Mouse (Mus musculus): ENCODE data around the gene Ccdc6. TPM values are rescaled to one million over a fixed set of nuclear protein-coding genes. Genes with fewer than 3 reads are reported as not detected.
A peak's percentile ranks its signal among the peaks of the same experiment; 100 is the strongest.

Ccdc6 gene
- polyA plus RNA-seq, 1 experiment from 2014 or later, result 23.5 TPM

DNA sequence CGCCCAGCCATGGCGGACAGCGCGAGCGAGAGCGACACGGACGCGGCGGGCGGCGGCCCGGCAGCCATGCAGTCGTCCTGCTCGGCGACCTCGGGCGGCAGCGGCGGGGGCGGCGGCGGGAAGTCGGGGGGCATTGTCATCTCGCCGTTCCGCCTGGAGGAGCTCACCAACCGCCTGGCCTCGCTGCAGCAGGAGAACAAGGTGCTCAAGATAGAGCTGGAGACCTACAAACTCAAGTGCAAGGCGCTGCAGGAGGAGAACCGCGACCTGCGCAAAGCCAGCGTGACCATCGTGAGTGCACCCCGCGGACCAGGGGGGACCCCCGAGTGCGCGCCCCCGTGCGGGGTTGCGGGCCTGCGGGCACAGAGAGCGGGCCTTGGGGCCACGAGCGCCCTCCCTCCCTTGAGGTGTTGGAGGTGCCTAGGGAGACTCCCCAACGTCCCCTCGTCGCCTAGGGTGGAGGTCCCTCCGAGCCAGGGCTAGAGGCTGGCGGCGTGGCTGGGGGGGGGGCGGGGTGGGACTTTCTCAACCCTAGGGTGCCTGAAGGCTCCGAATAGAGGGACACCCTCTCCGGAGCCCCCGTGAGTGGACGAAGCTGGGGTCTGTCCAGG lies 475 bp downstream of the Ccdc6 start:
- Histone ChIP-seq H3K9ac (peak overlapping the region; percentile 81), H3K4me3 (peak overlapping the region; percentile 64), H3K27ac (peak overlapping the region; percentile 88), H3K4me1 (replicated peaks) (peaks cover 47% of the 10 kb centered on the region), H3K27me3 (no peaks in the 10 kb centered on the region), H3K36me3 (peaks cover 7% of the 10 kb centered on the region), H3K9me3 (no peaks in the 10 kb centered on the region), H3K4me2 (peak overlapping the region; percentile 67)
- peak; percentile 34 for ATAC-seq (ENCODE audit: low FRiP score)
- under 1% methylated on average over 50 of the region's 58 CpGs for WGBS

DNA sequence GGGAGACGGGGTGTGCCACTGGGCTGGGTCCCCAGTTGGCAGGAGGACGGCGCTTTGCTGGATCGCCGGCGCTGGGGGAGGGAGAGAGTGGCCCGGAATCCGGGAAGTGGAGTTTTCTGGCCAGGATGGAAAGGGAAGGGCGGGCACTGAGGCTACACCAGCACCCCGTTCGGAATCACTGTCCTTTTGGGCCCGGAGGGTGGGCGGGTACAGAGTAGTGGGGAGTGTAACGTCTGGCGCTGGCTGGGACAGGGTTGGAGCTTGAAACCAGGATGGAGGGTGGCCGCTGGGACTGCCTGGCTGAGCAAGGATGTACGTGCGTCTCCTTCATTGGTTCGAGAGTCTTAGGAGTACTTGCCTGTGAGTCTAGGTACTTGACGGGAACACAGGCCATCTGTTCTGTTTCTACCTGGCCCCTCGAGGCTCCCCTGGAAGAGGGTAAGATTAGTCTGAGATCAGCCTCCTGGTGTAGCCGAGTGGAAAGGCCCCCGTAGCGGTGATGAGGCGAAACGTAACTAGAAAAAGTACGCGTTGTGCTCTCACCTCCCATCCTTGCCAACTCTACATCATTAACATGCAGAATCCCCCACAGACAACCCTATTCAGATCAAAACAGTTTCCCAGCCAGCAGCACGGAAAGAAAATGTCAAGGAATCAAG lies 1.1 kb downstream of the Ccdc6 start:
- no peaks in the 10 kb centered on the region for H3K9me3 ChIP-seq
- peak overlapping the region; percentile 64 for H3K4me3 ChIP-seq
- ATAC-seq (ENCODE audit: low FRiP score), result peak; percentile 63
- H3K9ac ChIP-seq, result peak overlapping the region; percentile 81
- H3K4me1 ChIP-seq (replicated peaks), result peaks cover 47% of the 10 kb centered on the region
- H3K27me3 ChIP-seq, result no peaks in the 10 kb centered on the region
- peak overlapping the region; percentile 88 for H3K27ac ChIP-seq
- WGBS, result under 1% methylated on average over 29 of the region's 29 CpGs
- peak overlapping the region; percentile 67 for H3K4me2 ChIP-seq
- peaks cover 9% of the 10 kb centered on the region for H3K36me3 ChIP-seq

DNA sequence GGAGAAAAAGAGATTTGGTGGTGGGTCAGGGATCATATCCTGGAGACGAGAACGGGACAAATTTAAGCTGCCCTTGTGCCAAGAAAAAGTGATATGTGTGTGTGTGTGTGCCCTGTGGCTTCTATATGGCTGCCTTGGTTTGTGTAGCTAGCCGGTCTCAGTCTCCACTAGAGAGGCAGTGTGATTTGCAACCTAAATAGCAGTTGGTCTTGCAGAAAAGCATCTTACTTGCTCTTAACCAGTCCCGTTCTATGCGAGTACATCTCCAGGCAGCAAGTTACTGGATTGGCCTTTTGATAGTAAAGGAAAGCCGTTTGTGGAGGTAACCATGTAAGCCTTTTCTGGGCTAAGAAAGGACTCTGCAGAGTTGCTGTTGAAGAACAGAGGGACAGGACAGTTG lies 1.7 kb downstream of the Ccdc6 start:
- peak overlapping the region; percentile 67 for H3K4me2 ChIP-seq
- H3K4me1 ChIP-seq (replicated peaks), result peaks cover 48% of the 10 kb centered on the region
- ATAC-seq (ENCODE audit: low FRiP score), result peak; percentile 0; the same call in 1 of the 2 replicates
- 10% methylated on average over 6 of the region's 6 CpGs for WGBS
- no peaks in the 10 kb centered on the region for H3K9me3 ChIP-seq
- no peaks in the 10 kb centered on the region for H3K27me3 ChIP-seq
- peak overlapping the region; percentile 64 for H3K4me3 ChIP-seq
- H3K9ac ChIP-seq, result peak overlapping the region; percentile 81
- peaks cover 13% of the 10 kb centered on the region for H3K36me3 ChIP-seq
- peak overlapping the region; percentile 88 for H3K27ac ChIP-seq

DNA sequence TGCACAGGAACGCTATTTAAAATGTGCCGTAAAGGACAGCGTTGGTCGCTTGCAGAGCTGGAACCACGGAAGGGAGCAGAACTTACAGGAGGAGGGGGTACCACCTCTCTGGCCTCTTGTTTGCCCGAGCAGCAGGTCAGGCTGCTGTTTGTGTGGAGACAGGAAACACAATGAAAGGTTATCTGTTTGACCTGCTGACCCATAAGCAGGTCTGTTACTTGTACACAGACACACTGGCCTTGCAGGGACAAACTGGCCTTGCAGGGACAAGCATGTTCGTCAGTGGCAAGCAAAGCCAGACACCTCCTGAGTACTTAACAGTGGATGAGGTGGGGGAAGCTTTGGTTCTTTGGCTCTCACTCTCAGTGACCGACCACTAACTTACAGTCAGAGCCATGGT lies 2.1 kb downstream of the Ccdc6 start:
- H3K4me2 ChIP-seq, result peak overlapping the region; percentile 67
- peak overlapping the region; percentile 81 for H3K9ac ChIP-seq
- 41% methylated on average over 8 of the region's 8 CpGs for WGBS
- peaks cover 48% of the 10 kb centered on the region for H3K4me1 ChIP-seq (replicated peaks)
- ATAC-seq (ENCODE audit: low FRiP score), result no peak
- peak overlapping the region; percentile 64 for H3K4me3 ChIP-seq
- peak overlapping the region; percentile 88 for H3K27ac ChIP-seq
- H3K36me3 ChIP-seq, result peaks cover 13% of the 10 kb centered on the region
- H3K9me3 ChIP-seq, result no peaks in the 10 kb centered on the region
- H3K27me3 ChIP-seq, result no peaks in the 10 kb centered on the region

DNA sequence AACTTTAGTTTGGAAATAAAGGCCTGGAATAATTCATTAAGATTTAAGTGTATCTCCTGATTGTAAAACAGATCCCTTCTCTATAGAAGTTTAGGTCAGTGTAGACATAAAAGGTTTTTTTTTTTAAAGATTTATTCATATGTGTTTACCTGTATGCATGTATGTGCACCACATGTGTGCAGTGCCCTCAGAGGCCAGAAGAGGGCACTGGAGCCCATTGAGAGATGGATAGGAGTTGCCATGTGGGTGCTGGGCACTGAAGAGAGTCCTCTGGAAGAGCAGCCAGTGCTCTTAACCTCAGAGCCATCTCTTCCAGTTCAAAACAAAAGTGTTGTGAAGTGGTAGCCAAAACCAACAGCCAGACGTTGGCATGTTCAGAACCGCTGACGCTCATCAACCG lies 5.2 kb downstream of the Ccdc6 start:
- Histone ChIP-seq H3K4me3 (no peak overlapping the region), H3K27ac (no peak overlapping the region), H3K36me3 (peaks cover 18% of the 10 kb centered on the region), H3K9me3 (no peaks in the 10 kb centered on the region), H3K4me2 (no peak overlapping the region), H3K9ac (no peak overlapping the region), H3K27me3 (no peaks in the 10 kb centered on the region), H3K4me1 (replicated peaks) (peaks cover 38% of the 10 kb centered on the region)
- ATAC-seq (ENCODE audit: low FRiP score), result no peak
- WGBS, result 96% methylated on average over 4 of the region's 4 CpGs

DNA sequence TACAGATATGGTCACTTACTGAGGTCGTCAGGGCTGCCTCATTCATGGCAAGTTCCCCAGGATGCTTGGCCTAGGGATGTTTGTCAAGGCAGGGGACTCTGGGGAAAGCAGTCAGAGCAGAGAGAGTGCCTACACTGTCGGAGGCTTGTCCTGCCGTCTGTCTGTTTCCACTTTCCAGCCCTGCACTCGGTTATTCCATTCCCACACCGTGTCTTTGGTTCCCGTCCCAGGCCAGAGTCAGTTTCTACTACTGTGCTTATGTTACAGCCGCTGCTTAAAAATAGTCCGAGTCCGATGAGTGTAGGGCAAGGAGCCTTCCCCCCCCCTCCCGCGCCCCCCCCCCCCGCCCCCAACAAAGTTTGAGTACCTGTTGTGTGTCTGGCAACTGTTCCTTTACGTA lies 11.1 kb downstream of the Ccdc6 start:
- Histone ChIP-seq H3K4me3 (no peak overlapping the region), H3K4me1 (replicated peaks) (peaks cover 21% of the 10 kb centered on the region), H3K9me3 (no peaks in the 10 kb centered on the region), H3K36me3 (peaks cover 16% of the 10 kb centered on the region), H3K27ac (no peak overlapping the region), H3K4me2 (no peak overlapping the region), H3K9ac (no peak overlapping the region), H3K27me3 (no peaks in the 10 kb centered on the region)
- WGBS, result 65% methylated on average over 12 of the region's 13 CpGs
- no peak for ATAC-seq (ENCODE audit: low FRiP score)

DNA sequence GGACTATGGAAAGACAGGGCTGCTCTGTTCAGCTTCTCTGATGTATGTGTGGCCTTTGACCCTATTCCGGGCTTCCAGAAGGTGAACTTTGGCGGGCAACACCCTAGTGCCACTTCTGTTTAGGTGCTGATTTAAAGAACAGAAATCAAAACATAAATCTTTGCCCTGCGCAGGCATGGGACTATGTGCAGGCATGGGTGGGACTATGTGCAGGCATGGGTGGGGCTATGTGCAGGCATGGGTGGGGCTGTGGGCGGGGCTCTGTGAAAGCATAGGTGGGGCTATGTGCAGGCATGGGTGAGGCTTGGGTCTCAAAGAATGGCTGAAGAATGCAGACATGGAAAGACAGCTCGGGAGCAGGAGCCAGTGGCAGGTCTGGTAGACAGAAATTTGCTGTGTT lies 13.1 kb downstream of the Ccdc6 start:
- no peak for ATAC-seq (ENCODE audit: low FRiP score)
- Histone ChIP-seq H3K36me3 (peaks cover 9% of the 10 kb centered on the region), H3K27ac (no peak overlapping the region)

DNA sequence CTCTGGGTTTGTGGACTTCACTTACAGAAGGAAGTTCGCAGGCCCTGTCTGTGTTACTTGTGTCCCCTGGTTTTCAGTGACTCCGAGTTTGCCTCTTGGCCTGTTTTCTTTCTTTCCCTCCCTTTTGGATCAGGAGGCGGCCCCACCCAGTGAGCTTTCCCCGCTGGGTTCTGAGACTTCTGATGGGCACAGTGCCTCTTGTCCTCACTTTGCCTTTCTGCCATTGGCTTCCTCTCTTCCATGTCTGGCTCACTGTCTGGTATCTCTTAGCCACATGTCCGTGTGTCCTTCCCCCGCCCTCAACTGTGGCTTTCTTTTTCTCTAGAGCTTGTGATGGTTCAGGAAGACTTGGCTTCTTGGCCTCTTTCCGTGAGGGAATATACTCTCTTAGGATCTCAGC lies 13.9 kb downstream of the Ccdc6 start:
- 95% methylated on average over 7 of the region's 7 CpGs for WGBS
- Histone ChIP-seq H3K4me2 (no peak overlapping the region), H3K27me3 (no peaks in the 10 kb centered on the region), H3K9me3 (no peaks in the 10 kb centered on the region), H3K4me3 (no peak overlapping the region), H3K9ac (no peak overlapping the region), H3K27ac (no peak overlapping the region), H3K36me3 (peaks cover 6% of the 10 kb centered on the region), H3K4me1 (replicated peaks) (peaks cover 4% of the 10 kb centered on the region)
- no peak for ATAC-seq (ENCODE audit: low FRiP score)

More for the DNA sequence above, 13.1 kb downstream of the Ccdc6 start:
- 79% methylated on average over 5 of the region's 5 CpGs for WGBS
- Histone ChIP-seq H3K27me3 (no peaks in the 10 kb centered on the region), H3K4me1 (replicated peaks) (peaks cover 7% of the 10 kb centered on the region), H3K4me3 (no peak overlapping the region), H3K9ac (0 out of 2 replicates have a peak overlapping the region, but pooled peaks have one; percentile 21), H3K9me3 (no peaks in the 10 kb centered on the region), H3K4me2 (no peak overlapping the region)

DNA sequence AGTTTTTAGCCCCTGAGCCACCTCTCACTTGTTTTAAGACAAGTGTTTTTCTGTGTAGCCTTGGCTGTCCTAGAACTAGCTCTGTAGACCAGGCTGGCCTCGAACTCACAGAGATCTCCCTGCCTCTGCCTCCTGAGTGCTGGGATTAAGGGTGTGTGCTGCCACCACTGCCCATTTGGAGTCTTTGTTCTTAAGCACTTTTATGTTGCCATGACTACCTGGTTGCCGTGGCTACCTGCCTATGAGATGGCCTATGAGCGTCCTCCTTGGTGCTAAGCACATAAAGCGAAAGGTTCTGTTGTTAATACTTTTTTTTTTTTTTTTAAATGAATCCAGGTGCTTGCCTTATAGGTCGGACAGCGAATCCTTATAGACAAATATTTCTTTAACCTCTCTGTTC lies 14.7 kb downstream of the Ccdc6 start:
- H3K4me1 ChIP-seq (replicated peaks), result peaks cover 4% of the 10 kb centered on the region
- no peak overlapping the region for H3K27ac ChIP-seq
- ATAC-seq (ENCODE audit: low FRiP score), result no peak
- no peak overlapping the region for H3K4me3 ChIP-seq
- no peaks in the 10 kb centered on the region for H3K27me3 ChIP-seq
- H3K4me2 ChIP-seq, result no peak overlapping the region
- 92% methylated on average over 6 of the region's 6 CpGs for WGBS
- no peak overlapping the region for H3K9ac ChIP-seq
- peaks cover 9% of the 10 kb centered on the region for H3K36me3 ChIP-seq
- no peaks in the 10 kb centered on the region for H3K9me3 ChIP-seq

DNA sequence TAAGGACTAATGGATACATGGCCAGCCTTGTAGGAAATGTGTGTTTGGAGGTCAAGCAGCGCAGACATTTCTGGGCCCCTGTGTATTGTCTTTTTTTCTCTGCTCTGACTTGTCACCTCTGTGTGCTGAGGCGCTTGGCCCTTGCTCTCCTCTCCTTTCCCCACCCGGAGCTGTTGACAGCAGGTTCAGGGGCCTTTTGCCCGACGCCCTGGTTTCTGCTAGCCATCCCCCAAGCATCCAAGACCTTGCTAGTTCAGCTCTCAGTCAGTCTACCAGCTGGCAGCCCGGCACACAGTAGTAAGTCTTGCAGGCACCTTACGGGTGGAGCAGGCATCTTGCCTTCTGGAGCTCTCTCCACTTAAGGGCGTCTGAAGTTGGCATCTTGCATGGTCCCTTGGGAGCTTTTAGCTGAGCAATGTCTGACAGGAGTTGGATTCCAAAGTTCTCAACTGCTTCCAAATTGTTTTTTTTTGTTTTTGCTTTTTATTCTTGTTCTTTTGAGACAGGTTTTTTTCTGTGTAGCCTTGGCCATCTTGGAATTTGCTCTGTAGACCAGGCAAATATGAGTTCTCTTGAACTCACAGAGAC lies 17.2 kb downstream of the Ccdc6 start:
- no peaks in the 10 kb centered on the region for H3K27me3 ChIP-seq
- H3K4me2 ChIP-seq, result no peak overlapping the region
- ATAC-seq (ENCODE audit: low FRiP score), result no peak
- H3K36me3 ChIP-seq, result peaks cover 9% of the 10 kb centered on the region
- H3K27ac ChIP-seq, result no peak overlapping the region
- WGBS, result 96% methylated on average over 8 of the region's 8 CpGs
- no peaks in the 10 kb centered on the region for H3K9me3 ChIP-seq
- no peak overlapping the region for H3K4me3 ChIP-seq
- no peak overlapping the region for H3K9ac ChIP-seq
- peaks cover 16% of the 10 kb centered on the region for H3K4me1 ChIP-seq (replicated peaks)

DNA sequence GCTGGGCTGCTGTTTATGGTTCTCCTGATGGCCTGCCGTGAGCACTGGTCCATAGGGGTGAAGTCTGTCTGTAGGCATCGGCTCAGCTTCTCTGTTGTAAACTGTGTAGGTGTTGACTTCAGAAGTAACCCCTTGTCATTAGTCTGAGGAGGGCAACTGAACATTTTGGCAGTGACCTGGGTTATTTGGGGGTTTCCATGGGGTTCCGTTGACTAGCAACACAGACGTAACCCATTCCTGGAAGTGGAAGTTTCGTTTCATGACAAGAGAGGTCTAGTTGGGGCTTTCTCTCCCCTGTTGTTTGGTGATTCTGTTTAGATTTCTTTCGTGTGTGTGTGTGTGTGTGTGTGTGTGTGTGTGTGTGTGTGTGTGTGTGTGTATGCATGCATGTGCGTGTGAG lies 19.5 kb downstream of the Ccdc6 start:
- H3K4me3 ChIP-seq, result no peak overlapping the region
- 89% methylated on average over 7 of the region's 7 CpGs for WGBS
- ATAC-seq (ENCODE audit: low FRiP score), result no peak
- H3K9ac ChIP-seq, result no peak overlapping the region
- H3K27ac ChIP-seq, result no peak overlapping the region
- H3K9me3 ChIP-seq, result no peaks in the 10 kb centered on the region
- H3K4me2 ChIP-seq, result no peak overlapping the region
- peaks cover 35% of the 10 kb centered on the region for H3K4me1 ChIP-seq (replicated peaks)
- no peaks in the 10 kb centered on the region for H3K27me3 ChIP-seq
- peaks cover 9% of the 10 kb centered on the region for H3K36me3 ChIP-seq

DNA sequence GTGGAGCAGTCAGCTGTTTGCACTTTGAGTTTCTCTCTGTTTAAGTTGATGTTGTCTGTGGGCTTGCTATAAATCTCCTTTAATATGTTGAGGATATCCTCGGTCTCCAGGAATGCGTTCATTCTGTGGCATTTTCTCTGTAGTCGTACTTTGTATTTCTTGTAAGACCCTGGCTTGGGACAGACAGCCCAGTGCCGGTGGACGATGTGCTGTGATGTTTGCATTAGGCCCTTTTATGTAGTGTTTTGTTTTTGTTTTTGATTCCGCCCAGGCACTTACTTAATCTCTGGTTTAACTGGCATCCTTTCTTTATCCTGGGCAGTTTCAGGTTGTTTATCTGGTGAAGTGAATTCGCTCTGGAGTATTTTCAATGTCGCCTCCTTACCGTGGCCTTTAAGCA lies 22.5 kb downstream of the Ccdc6 start:
- Histone ChIP-seq H3K4me2 (peak overlapping the region; percentile 20; the same call in 1 of the 2 replicates), H3K4me3 (no peak overlapping the region), H3K27me3 (no peaks in the 10 kb centered on the region), H3K27ac (peak overlapping the region; percentile 80), H3K9me3 (no peaks in the 10 kb centered on the region), H3K36me3 (0 out of 2 replicates have a peak, but pooled peaks cover 3% of the 10 kb centered on the region), H3K9ac (peak overlapping the region; percentile 36; the same call in 1 of the 2 replicates), H3K4me1 (replicated peaks) (peaks cover 42% of the 10 kb centered on the region)
- no peak for ATAC-seq (ENCODE audit: low FRiP score)
- 27% methylated on average over 9 of the region's 9 CpGs for WGBS
